Mouse (Mus musculus) limb, embryonic 12.5 days (tissue): ENCODE data around the gene Fkbp9. TPM values are rescaled to one million over a fixed set of nuclear protein-coding genes. Genes with fewer than 3 reads are reported as not detected.

Experiments
- ATAC-seq: fragments of 200-750 bp; cut with Nextera tagmentation; 2 replicates; pipeline ENCODE4 v1.8.0; 2017; ENCODE audit warnings: low read depth, moderate TSS enrichment; ENCODE audit not compliant: insufficient number of reproducible peaks, insufficient read depth, low FRiP score, low TSS enrichment
- H3K27ac ChIP-seq: fragments of 300-500 bp; sonication (generic); 2 replicates; pipeline ENCODE4 v1.5.1; 2016; ENCODE audit warnings: mild to moderate bottlenecking, moderate library complexity
- H3K27me3 ChIP-seq: fragments of 300-500 bp; sonication (generic); 2 replicates; pipeline ENCODE4 v1.6.1; 2016; ENCODE audit warnings: mild to moderate bottlenecking, moderate library complexity
- H3K36me3 ChIP-seq: fragments of 300-500 bp; sonication (generic); 2 replicates; pipeline ENCODE4 v1.6.1; 2016; ENCODE audit warnings: mild to moderate bottlenecking, moderate library complexity
- H3K4me1 ChIP-seq: fragments of 300-500 bp; sonication (generic); replicated peaks from 2 replicates; pipeline ENCODE4 v1.6.1; 2016
- H3K4me2 ChIP-seq: fragments of 300-500 bp; sonication (generic); 2 replicates; pipeline ENCODE4 v1.6.1; 2016; ENCODE audit warnings: mild to moderate bottlenecking, moderate library complexity
- H3K4me3 ChIP-seq: fragments of 300-500 bp; sonication (generic); replicated peaks from 2 replicates; pipeline ENCODE4 v1.5.1; 2016; ENCODE audit warnings: mild to moderate bottlenecking
- H3K9ac ChIP-seq: fragments of 300-500 bp; sonication (generic); replicated peaks from 2 replicates; pipeline ENCODE4 v1.6.1; 2016; ENCODE audit warnings: mild to moderate bottlenecking, moderate library complexity
- H3K9me3 ChIP-seq: fragments of 300-500 bp; sonication (generic); 2 replicates; pipeline ENCODE4 v1.6.1; 2016; ENCODE audit warnings: mild to moderate bottlenecking, moderate library complexity
- WGBS: fragments of 180-500 bp; shearing (Covaris S2); methylation state at CpG from one replicate; pipeline ENCODE4 v1.1.7; 2016; 5-methylcytosine and 5-hydroxymethylcytosine counted together
- polyA plus RNA-seq: library from polyadenylated mRNA; unstranded; fragments of >200 nt; fragmentation: Nextera tagmentation; extraction: Ambion mirVana; gene quantifications from 2 replicates; pipeline ENCODE4 v1.2.1, GENCODE M21; 2016

Gene Fkbp9
- polyA plus RNA-seq, 1 experiment from 2014 or later, result 100 TPM

DNA sequence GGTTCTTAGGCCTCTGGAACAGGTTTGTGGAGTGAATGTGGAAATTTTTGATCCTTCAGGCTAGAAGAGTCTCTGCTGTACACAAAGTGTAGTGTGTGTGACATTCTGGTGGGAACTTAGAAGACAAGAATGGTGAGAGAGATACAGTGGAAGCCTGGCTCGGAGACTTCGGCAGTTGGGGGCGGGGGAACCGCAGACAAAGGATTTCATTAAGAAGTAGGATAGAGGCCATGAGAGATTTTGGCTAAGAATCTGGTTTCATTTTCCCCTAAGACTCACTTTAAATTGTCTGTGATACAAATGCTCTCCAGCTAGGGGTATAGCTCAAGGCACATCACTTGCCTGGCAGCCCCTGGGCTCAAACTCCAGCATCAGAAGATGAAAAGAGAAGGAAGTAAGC, 26.8 kb upstream of the Fkbp9 start:
- Histone ChIP-seq H3K4me2 (no peak overlapping the region), H3K27ac (no peak overlapping the region), H3K36me3 (no peaks in the 10 kb centered on the region), H3K9me3 (no peaks in the 10 kb centered on the region), H3K4me1 (no peaks in the 10 kb centered on the region), H3K4me3 (no peak overlapping the region), H3K9ac (no peak overlapping the region), H3K27me3 (no peaks in the 10 kb centered on the region)
- 90% methylated on average over 4 of the region's 4 CpGs for WGBS
- no peak for ATAC-seq

DNA sequence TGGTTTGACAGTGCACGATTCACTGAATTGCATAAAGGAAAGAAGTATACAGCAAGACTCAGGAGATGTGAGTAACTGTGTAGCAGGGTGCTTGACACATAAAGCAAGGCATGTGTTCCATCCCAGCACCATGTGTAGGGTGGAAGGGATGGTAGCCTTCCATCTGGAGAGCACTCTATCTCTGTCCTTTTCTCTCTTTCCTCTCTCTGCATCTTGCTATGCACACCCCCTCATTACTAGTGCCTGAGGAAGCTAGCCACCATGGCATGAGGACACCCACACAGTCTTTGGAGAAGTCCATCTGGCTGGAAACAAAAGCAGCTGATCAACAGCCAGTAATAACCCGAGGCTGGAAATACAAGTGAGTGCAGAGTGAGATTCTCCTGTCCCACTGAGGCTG, 25.7 kb upstream of the Fkbp9 start:
- Histone ChIP-seq H3K36me3 (no peaks in the 10 kb centered on the region), H3K9ac (no peak overlapping the region), H3K27me3 (no peaks in the 10 kb centered on the region), H3K27ac (no peak overlapping the region), H3K4me1 (no peaks in the 10 kb centered on the region), H3K9me3 (no peaks in the 10 kb centered on the region), H3K4me2 (no peak overlapping the region), H3K4me3 (no peak overlapping the region)
- WGBS, result 70% methylated on average over 2 of the region's 2 CpGs
- ATAC-seq, result no peak

DNA sequence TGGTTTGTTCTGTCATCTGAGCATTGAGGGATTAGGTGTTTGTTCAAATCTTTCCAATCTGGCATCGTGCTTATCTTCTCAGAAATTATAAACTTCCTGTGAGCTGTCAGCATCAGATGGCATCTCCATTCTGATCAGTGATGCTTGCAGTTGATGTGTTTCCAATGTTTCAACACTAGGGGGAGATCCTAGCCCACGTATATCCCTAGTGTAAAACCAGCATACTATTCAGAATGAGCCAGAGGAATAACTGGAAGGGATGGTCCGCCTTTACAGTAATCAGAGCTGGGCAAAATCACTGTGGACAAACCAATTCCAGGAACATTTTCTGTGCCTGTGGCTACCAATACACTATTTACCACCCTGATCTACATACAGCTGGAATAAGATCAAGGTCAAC, 23.2 kb upstream of the Fkbp9 start:
- no peaks in the 10 kb centered on the region for H3K4me1 ChIP-seq
- H3K4me2 ChIP-seq, result no peak overlapping the region
- H3K27ac ChIP-seq, result no peak overlapping the region
- WGBS, result 14% methylated on average over 3 of the region's 3 CpGs
- H3K36me3 ChIP-seq, result no peaks in the 10 kb centered on the region
- ATAC-seq, result peak; percentile 66; the same call in 1 of the 2 replicates
- H3K9me3 ChIP-seq, result no peaks in the 10 kb centered on the region
- H3K9ac ChIP-seq, result no peak overlapping the region
- no peaks in the 10 kb centered on the region for H3K27me3 ChIP-seq
- H3K4me3 ChIP-seq, result no peak overlapping the region

GRCm38 (mm10) chr6:56813332-56813731, 18.5 kb upstream of the Fkbp9 start:
- no peak overlapping the region for H3K9ac ChIP-seq
- H3K27ac ChIP-seq, result no peak overlapping the region
- H3K36me3 ChIP-seq, result no peaks in the 10 kb centered on the region
- WGBS, result 62% methylated on average over 2 of the region's 2 CpGs
- no peaks in the 10 kb centered on the region for H3K9me3 ChIP-seq
- no peaks in the 10 kb centered on the region for H3K27me3 ChIP-seq
- no peaks in the 10 kb centered on the region for H3K4me1 ChIP-seq
- H3K4me3 ChIP-seq, result no peak overlapping the region
- no peak for ATAC-seq
- no peak overlapping the region for H3K4me2 ChIP-seq

- no peak overlapping the region for H3K9ac ChIP-seq
- ATAC-seq, result no peak
Observed at GRCm38 (mm10) chr6:56818436-56819123, 13.3 kb upstream of the Fkbp9 start.

GRCm38 (mm10) chr6:56819124-56819487, 12.8 kb upstream of the Fkbp9 start:
- no peak overlapping the region for H3K27ac ChIP-seq
- no peaks in the 10 kb centered on the region for H3K27me3 ChIP-seq
- WGBS, result 86% methylated on average over 2 of the region's 2 CpGs
- no peak overlapping the region for H3K4me3 ChIP-seq
- no peak overlapping the region for H3K9ac ChIP-seq
- H3K4me1 ChIP-seq, result no peaks in the 10 kb centered on the region
- H3K36me3 ChIP-seq, result no peaks in the 10 kb centered on the region
- H3K4me2 ChIP-seq, result no peak overlapping the region
- ATAC-seq, result no peak
- H3K9me3 ChIP-seq, result no peaks in the 10 kb centered on the region

More at GRCm38 (mm10) chr6:56818436-56819123, 13.3 kb upstream of the Fkbp9 start:
- no peaks in the 10 kb centered on the region for H3K27me3 ChIP-seq
- H3K27ac ChIP-seq, result no peak overlapping the region
- no peaks in the 10 kb centered on the region for H3K9me3 ChIP-seq
- WGBS, result 61% methylated on average over 5 of the region's 5 CpGs
- no peaks in the 10 kb centered on the region for H3K4me1 ChIP-seq
- H3K4me2 ChIP-seq, result no peak overlapping the region
- H3K4me3 ChIP-seq, result no peak overlapping the region
- no peaks in the 10 kb centered on the region for H3K36me3 ChIP-seq

DNA sequence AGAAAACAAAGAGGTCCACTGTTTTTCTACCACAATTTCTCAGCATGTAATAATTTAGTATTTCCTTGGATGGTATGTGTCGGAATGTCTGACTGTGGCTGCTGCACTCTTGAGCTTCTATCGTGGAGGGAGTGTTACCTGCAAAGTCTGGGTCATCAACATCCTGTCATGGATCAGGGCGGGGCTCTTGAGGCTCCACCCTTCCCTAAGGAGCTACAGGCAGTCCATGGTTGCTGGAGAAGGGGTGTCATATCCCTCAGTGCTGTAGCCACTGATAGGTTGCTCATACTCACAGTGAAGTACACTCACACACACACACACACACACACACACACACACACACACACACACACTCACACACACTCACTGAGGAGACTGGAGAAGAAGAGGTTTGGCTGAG, 6.2 kb upstream of the Fkbp9 start:
- WGBS, result 55% methylated on average over 3 of the region's 3 CpGs

DNA sequence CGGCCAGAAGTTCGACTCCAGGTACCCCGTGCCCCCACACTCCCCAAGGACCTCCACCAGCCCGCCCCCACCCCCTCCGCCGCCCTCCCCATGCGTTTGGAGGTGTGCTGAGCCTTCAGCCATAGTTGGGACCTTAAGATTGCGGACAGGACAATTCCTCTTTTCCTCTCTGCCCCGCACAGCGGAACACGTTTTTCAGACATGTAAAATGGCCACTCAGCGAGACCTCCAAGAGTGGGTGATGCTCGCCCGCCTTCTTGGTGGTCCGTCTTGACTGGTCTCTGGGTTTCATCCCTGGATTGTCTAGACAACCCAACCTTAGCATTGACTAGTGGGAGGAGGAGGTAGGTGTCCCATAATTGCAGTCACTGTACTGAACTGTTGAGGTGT, 543 bp downstream of the Fkbp9 start:
- peak overlapping the region; percentile 66 for H3K4me2 ChIP-seq

More for the DNA sequence above, 6.2 kb upstream of the Fkbp9 start:
- no peak for ATAC-seq
- Histone ChIP-seq H3K4me2 (no peak overlapping the region), H3K4me1 (no peaks in the 10 kb centered on the region), H3K36me3 (no peaks in the 10 kb centered on the region), H3K9me3 (no peaks in the 10 kb centered on the region), H3K27me3 (no peaks in the 10 kb centered on the region), H3K27ac (no peak overlapping the region), H3K4me3 (no peak overlapping the region), H3K9ac (no peak overlapping the region)

DNA sequence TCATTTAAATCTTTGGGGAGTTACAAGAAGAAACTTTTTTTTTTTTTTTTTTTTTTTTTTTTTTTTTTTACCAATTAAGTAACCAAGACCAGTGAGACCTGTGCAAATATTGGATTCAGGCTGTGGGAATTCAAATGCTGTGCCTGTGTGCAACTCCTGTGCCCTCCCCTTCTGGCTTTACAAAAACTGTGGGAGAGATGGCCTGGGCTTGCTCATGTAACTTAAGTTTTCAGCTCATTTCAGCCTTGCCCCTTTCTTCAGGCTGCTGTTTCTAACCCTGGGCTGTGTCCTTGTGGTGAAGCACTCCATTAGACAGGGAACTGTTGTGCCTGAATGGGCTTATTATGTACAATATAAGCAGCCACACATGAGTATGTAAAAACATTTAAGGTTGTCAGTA, 971 bp downstream of the Fkbp9 start:
- H3K9me3 ChIP-seq, result no peaks in the 10 kb centered on the region
- peak overlapping the region; percentile 83; the same call in 1 of the 2 replicates for H3K9ac ChIP-seq
- H3K27ac ChIP-seq, result no peak overlapping the region
- peaks cover 28% of the 10 kb centered on the region for H3K36me3 ChIP-seq
- ATAC-seq, result no peak
- H3K4me1 ChIP-seq, result peaks cover 8% of the 10 kb centered on the region
- peak overlapping the region; percentile 66 for H3K4me2 ChIP-seq
- H3K4me3 ChIP-seq, result peak overlapping the region; percentile 68
- no peaks in the 10 kb centered on the region for H3K27me3 ChIP-seq

More for the DNA sequence above, 543 bp downstream of the Fkbp9 start:
- ATAC-seq, result peak; percentile 29; the same call in 1 of the 2 replicates
- peak overlapping the region; percentile 83 for H3K9ac ChIP-seq
- peaks cover 8% of the 10 kb centered on the region for H3K4me1 ChIP-seq
- H3K4me3 ChIP-seq, result peak overlapping the region; percentile 68
- H3K9me3 ChIP-seq, result no peaks in the 10 kb centered on the region
- H3K27me3 ChIP-seq, result no peaks in the 10 kb centered on the region
- peaks cover 23% of the 10 kb centered on the region for H3K36me3 ChIP-seq
- 2% methylated on average over 15 of the region's 15 CpGs for WGBS
- peak overlapping the region; percentile 92 for H3K27ac ChIP-seq

GRCm38 (mm10) chr6:56834769-56835168, 2.9 kb downstream of the Fkbp9 start:
- Histone ChIP-seq H3K4me1 (peaks cover 8% of the 10 kb centered on the region), H3K27ac (no peak overlapping the region), H3K4me2 (no peak overlapping the region), H3K27me3 (no peaks in the 10 kb centered on the region), H3K9ac (no peak overlapping the region), H3K36me3 (peaks cover 36% of the 10 kb centered on the region), H3K9me3 (no peaks in the 10 kb centered on the region), H3K4me3 (no peak overlapping the region)
- WGBS, result 61% methylated on average over 5 of the region's 5 CpGs
- ATAC-seq, result no peak

GRCm38 (mm10) chr6:56835532-56835931, 3.7 kb downstream of the Fkbp9 start:
- no peak for ATAC-seq
- 89% methylated on average over 10 of the region's 10 CpGs for WGBS

GRCm38 (mm10) chr6:56837166-56837565, 5.3 kb downstream of the Fkbp9 start:
- no peak overlapping the region for H3K4me3 ChIP-seq
- no peaks in the 10 kb centered on the region for H3K9me3 ChIP-seq
- peaks cover 41% of the 10 kb centered on the region for H3K36me3 ChIP-seq
- peaks cover 8% of the 10 kb centered on the region for H3K4me1 ChIP-seq
- H3K27ac ChIP-seq, result no peak overlapping the region
- H3K27me3 ChIP-seq, result no peaks in the 10 kb centered on the region
- no peak overlapping the region for H3K9ac ChIP-seq
- ATAC-seq, result no peak
- no peak overlapping the region for H3K4me2 ChIP-seq
- WGBS, result 95% methylated on average over 12 of the region's 12 CpGs

More at GRCm38 (mm10) chr6:56835532-56835931, 3.7 kb downstream of the Fkbp9 start:
- H3K4me2 ChIP-seq, result no peak overlapping the region
- H3K27me3 ChIP-seq, result no peaks in the 10 kb centered on the region
- H3K27ac ChIP-seq, result no peak overlapping the region
- H3K4me3 ChIP-seq, result no peak overlapping the region
- no peak overlapping the region for H3K9ac ChIP-seq
- peaks cover 8% of the 10 kb centered on the region for H3K4me1 ChIP-seq
- H3K9me3 ChIP-seq, result no peaks in the 10 kb centered on the region
- H3K36me3 ChIP-seq, result peaks cover 38% of the 10 kb centered on the region
